Mouse (Mus musculus): ENCODE results near the gene Gpc6. TPM values are rescaled to one million over a fixed set of nuclear protein-coding genes. Genes with fewer than 3 reads are reported as not detected.

Gpc6 gene
- polyA plus RNA-seq, 1 experiment = not detected

GRCm38 (mm10) chr14:117473378-117473777, 548.3 kb downstream of the Gpc6 start:
- Histone ChIP-seq H3K27ac (ENCODE audit: insufficient read depth, low read depth, low read length) (no peak overlapping the region), H3K4me1 (ENCODE audit: control insufficient read depth, insufficient read depth, low read length) (no peaks in the 10 kb centered on the region), H3K4me3 (ENCODE audit: insufficient read depth, low read depth, low read length) (no peak overlapping the region)
- no peak for TF ChIP-seq POLR2A (IDR thresholded peaks at IDR 0.05; ENCODE audit: insufficient read depth, low read depth, low read length)
- TF ChIP-seq CTCF (IDR thresholded peaks at IDR 0.05; ENCODE audit: insufficient read depth, low read depth, low read length) = no peak
- WGBS = 71% methylated on average over 2 of the region's 2 CpGs

GRCm38 (mm10) chr14:117478879-117479278, 553.8 kb downstream of the Gpc6 start:
- no peak for TF ChIP-seq POLR2A (IDR thresholded peaks at IDR 0.05; ENCODE audit: insufficient read depth, low read depth, low read length)
- no peak for TF ChIP-seq CTCF (IDR thresholded peaks at IDR 0.05; ENCODE audit: insufficient read depth, low read depth, low read length)
- WGBS = 62% methylated on average over 3 of the region's 3 CpGs
- no peak overlapping the region for H3K27ac ChIP-seq (ENCODE audit: insufficient read depth, low read depth, low read length)
- no peak overlapping the region for H3K4me3 ChIP-seq (ENCODE audit: insufficient read depth, low read depth, low read length)
- H3K4me1 ChIP-seq (ENCODE audit: control insufficient read depth, insufficient read depth, low read length) = no peaks in the 10 kb centered on the region

DNA sequence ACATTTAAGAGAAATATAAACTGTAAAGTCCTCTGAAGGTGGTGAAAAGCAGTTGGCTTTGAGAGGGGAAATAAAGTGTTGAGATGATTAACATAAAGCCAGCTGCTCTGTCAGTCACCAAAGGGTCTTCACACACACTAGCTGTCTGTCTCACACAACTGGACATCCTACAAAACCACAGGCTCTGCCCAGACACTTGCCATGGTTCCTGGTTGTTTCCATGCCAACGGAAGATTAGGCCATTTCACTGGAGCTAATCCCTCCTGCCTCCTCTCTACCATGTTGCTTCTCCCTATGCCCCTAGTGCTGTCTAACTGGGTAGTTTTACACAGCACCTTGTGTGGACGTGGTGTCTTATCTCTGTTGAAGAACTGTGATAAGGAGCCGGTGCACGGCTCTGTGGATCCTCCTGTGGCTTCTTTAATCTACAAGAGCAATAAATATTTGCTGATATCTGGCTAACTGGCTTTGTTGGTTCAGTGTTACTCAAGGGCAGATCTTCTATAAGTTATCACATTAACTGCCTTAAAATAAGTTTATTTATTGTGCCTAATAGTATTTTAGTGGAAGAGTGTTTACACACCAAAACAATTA, 562.1 kb downstream of the Gpc6 start:
- Histone ChIP-seq H3K4me3 (ENCODE audit: insufficient read depth, low read depth, low read length) (no peak overlapping the region), H3K27ac (ENCODE audit: insufficient read depth, low read depth, low read length) (no peak overlapping the region), H3K4me1 (ENCODE audit: control insufficient read depth, insufficient read depth, low read length) (no peaks in the 10 kb centered on the region)
- no peak for TF ChIP-seq POLR2A (IDR thresholded peaks at IDR 0.05; ENCODE audit: insufficient read depth, low read depth, low read length)
- no peak for TF ChIP-seq CTCF (IDR thresholded peaks at IDR 0.05; ENCODE audit: insufficient read depth, low read depth, low read length)
- 89% methylated on average over 4 of the region's 4 CpGs for WGBS

DNA sequence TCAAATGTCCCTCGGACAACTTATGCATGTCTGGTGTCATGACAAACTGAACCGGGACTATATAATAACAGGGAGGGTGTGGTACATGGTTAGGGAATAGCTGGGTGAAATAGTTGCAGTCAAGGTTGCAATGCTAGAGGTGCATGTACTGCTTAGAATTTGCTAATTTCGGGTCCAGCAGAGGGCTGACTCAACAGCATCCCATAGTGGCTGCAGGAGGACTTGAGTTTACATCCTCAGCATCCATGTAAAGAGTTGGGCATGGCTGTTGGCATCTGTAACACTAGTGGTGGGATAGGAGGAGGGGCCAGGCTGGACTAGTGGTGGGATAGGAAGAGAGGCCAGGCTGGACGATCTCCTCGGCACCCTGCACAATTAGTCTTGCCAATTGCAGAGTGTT, 565.4 kb downstream of the Gpc6 start:
- Histone ChIP-seq H3K27ac (ENCODE audit: insufficient read depth, low read depth, low read length) (no peak overlapping the region), H3K4me1 (ENCODE audit: control insufficient read depth, insufficient read depth, low read length) (no peaks in the 10 kb centered on the region), H3K4me3 (ENCODE audit: insufficient read depth, low read depth, low read length) (no peak overlapping the region)
- TF ChIP-seq POLR2A (IDR thresholded peaks at IDR 0.05; ENCODE audit: insufficient read depth, low read depth, low read length) (no peak), CTCF (IDR thresholded peaks at IDR 0.05; ENCODE audit: insufficient read depth, low read depth, low read length) (no peak)
- WGBS = 74% methylated on average over 5 of the region's 5 CpGs

- TF ChIP-seq POLR2A (IDR thresholded peaks at IDR 0.05; ENCODE audit: insufficient read depth, low read depth, low read length) = no peak
- no peak for TF ChIP-seq CTCF (IDR thresholded peaks at IDR 0.05; ENCODE audit: insufficient read depth, low read depth, low read length)
- WGBS = 73% methylated on average over 3 of the region's 3 CpGs
- Histone ChIP-seq H3K4me1 (ENCODE audit: control insufficient read depth, insufficient read depth, low read length) (no peaks in the 10 kb centered on the region), H3K4me3 (ENCODE audit: insufficient read depth, low read depth, low read length) (no peak overlapping the region), H3K27ac (ENCODE audit: insufficient read depth, low read depth, low read length) (no peak overlapping the region)
Observed at GRCm38 (mm10) chr14:117495118-117495517, 570.0 kb downstream of the Gpc6 start.

GRCm38 (mm10) chr14:117498785-117499184, 573.7 kb downstream of the Gpc6 start:
- H3K4me1 ChIP-seq (ENCODE audit: control insufficient read depth, insufficient read depth, low read length) = no peaks in the 10 kb centered on the region
- 86% methylated on average over 6 of the region's 6 CpGs for WGBS
- H3K27ac ChIP-seq (ENCODE audit: insufficient read depth, low read depth, low read length) = no peak overlapping the region
- H3K4me3 ChIP-seq (ENCODE audit: insufficient read depth, low read depth, low read length) = no peak overlapping the region
- TF ChIP-seq POLR2A (IDR thresholded peaks at IDR 0.05; ENCODE audit: insufficient read depth, low read depth, low read length) (no peak), CTCF (IDR thresholded peaks at IDR 0.05; ENCODE audit: insufficient read depth, low read depth, low read length) (no peak)

GRCm38 (mm10) chr14:117499354-117499753, 574.2 kb downstream of the Gpc6 start:
- no peak overlapping the region for H3K27ac ChIP-seq (ENCODE audit: insufficient read depth, low read depth, low read length)
- no peak overlapping the region for H3K4me3 ChIP-seq (ENCODE audit: insufficient read depth, low read depth, low read length)
- WGBS = 83% methylated on average over 4 of the region's 4 CpGs
- no peaks in the 10 kb centered on the region for H3K4me1 ChIP-seq (ENCODE audit: control insufficient read depth, insufficient read depth, low read length)
- TF ChIP-seq CTCF (IDR thresholded peaks at IDR 0.05; ENCODE audit: insufficient read depth, low read depth, low read length) (no peak), POLR2A (IDR thresholded peaks at IDR 0.05; ENCODE audit: insufficient read depth, low read depth, low read length) (no peak)

DNA sequence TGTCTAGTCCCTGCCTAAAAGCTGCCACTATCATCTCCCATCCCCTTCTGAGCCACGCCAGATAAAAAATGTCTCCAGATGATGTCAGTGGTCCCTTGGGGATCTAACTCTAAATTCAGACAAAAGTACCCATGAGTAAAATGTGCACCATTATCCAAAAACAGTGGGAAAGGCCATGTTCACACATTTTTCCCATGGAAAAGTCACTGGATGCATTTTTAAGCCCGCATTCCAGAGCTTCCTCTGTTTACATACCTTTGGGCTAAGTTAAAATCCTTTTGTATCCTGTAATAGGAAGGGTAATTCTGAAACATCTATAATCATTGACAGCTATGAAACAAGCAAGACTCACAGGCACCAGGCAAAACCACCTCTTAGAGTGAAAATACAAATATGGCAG, 589.7 kb downstream of the Gpc6 start:
- no peak for TF ChIP-seq CTCF (IDR thresholded peaks at IDR 0.05; ENCODE audit: insufficient read depth, low read depth, low read length)
- TF ChIP-seq POLR2A (IDR thresholded peaks at IDR 0.05; ENCODE audit: insufficient read depth, low read depth, low read length) = no peak
- WGBS = 85% methylated on average over 2 of the region's 2 CpGs

GRCm38 (mm10) chr14:117519574-117519973, 594.5 kb downstream of the Gpc6 start:
- 49% methylated on average over 8 of the region's 8 CpGs for WGBS
- TF ChIP-seq POLR2A (IDR thresholded peaks at IDR 0.05; ENCODE audit: insufficient read depth, low read depth, low read length) (no peak), CTCF (IDR thresholded peaks at IDR 0.05; ENCODE audit: insufficient read depth, low read depth, low read length) (no peak)
- H3K27ac ChIP-seq (ENCODE audit: insufficient read depth, low read depth, low read length) = no peak overlapping the region
- no peaks in the 10 kb centered on the region for H3K4me1 ChIP-seq (ENCODE audit: control insufficient read depth, insufficient read depth, low read length)
- H3K4me3 ChIP-seq (ENCODE audit: insufficient read depth, low read depth, low read length) = no peak overlapping the region

More for the DNA sequence above, 589.7 kb downstream of the Gpc6 start:
- H3K4me3 ChIP-seq (ENCODE audit: insufficient read depth, low read depth, low read length) = no peak overlapping the region
- no peaks in the 10 kb centered on the region for H3K4me1 ChIP-seq (ENCODE audit: control insufficient read depth, insufficient read depth, low read length)
- no peak overlapping the region for H3K27ac ChIP-seq (ENCODE audit: insufficient read depth, low read depth, low read length)

- 79% methylated on average over 2 of the region's 2 CpGs for WGBS
- no peak overlapping the region for H3K4me3 ChIP-seq (ENCODE audit: insufficient read depth, low read depth, low read length)
- H3K4me1 ChIP-seq (ENCODE audit: control insufficient read depth, insufficient read depth, low read length) = no peaks in the 10 kb centered on the region
- TF ChIP-seq CTCF (IDR thresholded peaks at IDR 0.05; ENCODE audit: insufficient read depth, low read depth, low read length) = no peak
- TF ChIP-seq POLR2A (IDR thresholded peaks at IDR 0.05; ENCODE audit: insufficient read depth, low read depth, low read length) = no peak
- no peak overlapping the region for H3K27ac ChIP-seq (ENCODE audit: insufficient read depth, low read depth, low read length)
Observed at GRCm38 (mm10) chr14:117520706-117521105, 595.6 kb downstream of the Gpc6 start.

Data from olfactory bulb, adult 2 months (tissue).